Mouse (Mus musculus): ENCODE data around the gene Ebf1.

Gene Ebf1

DNA sequence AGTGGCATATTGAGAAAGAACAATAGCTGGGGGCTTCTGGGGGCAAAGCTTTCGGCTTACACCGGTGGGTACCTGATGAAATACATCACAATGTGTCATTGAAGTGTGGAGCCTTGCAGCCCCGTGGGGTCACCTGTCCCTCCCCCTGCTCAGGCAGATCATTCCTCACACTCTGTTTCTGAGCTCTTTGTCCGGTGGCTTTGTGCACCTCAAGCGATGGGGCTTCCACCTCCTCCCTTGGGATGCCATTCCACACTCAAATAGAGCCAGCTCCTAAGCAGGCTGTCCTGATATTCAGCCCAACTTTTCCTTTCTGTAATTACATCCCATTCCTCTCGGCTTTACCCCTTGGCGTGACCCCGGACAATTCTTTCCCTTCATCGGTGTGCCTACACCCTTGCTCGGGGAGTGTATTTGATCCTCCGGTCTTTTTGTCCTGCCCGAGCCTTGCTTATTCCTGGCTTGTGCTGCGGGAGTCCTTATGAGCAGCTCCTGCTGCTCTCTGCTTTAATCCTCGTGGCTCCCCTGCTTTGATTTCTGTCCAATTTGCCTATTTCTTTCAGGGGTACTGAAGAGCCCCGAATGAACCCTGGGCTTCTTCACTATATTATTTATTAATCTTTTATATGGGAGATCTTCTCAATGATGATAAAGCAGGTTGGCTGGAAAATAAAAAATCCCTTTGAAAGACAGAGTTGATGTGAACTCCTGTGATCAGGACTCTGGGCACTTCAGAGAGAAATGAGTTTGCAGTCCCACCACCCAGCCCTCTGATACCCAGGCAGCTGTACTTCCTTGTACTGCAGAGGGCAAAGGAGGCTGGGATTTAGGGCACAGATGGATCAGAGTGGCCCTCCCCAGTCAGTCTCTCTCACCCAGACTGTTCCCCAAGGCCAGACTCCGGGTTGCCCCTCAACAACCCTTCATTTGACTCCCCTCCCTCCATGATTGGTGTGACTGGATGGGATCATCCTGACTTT, 160.5 kb downstream of the Ebf1 start:
- no peak for DNase-seq (ENCODE audit: low spot score in 2 of 2)

- DNase-seq (ENCODE audit: low spot score in 2 of 2), result no peak
These were observed 161.9 kb downstream of the Ebf1 start for GRCm38 (mm10) chr11:44779030-44779429.

DNA sequence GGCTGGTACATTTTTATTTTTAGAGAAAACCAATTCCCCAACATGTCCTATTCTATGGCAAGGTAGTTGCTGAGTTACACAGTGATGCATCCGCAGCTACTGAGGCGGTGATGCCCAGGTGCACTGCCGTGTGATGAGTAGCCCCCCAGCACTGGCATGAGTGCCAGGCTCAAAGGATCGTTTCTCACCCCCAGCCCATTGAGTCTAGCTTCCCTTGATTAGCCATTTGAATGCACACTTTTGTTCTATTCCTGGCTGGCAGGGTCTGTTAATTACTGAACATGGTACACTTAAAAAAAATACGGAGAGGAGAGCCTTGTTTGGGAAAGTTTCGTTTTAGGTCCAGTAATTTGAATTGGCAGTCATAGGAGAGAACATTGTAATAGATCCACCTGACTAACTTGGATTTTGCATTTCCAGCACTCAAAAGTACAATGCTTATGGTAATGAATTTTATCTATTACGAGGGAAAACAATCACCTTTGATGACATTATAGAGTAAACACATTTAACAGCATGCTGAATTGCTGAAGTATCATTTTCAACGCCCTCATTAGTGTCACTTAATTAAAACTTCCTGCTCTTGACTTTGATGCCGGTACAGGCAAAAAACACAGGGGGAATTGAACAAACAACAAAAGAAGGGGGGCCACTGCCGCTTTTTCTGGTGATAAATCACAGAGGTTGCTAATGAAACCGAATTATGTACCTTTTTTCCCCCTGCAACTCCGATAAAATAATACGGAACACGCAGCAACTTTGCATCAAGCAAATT, 167.3 kb downstream of the Ebf1 start:
- no peak for DNase-seq (ENCODE audit: low spot score in 2 of 2)

DNA sequence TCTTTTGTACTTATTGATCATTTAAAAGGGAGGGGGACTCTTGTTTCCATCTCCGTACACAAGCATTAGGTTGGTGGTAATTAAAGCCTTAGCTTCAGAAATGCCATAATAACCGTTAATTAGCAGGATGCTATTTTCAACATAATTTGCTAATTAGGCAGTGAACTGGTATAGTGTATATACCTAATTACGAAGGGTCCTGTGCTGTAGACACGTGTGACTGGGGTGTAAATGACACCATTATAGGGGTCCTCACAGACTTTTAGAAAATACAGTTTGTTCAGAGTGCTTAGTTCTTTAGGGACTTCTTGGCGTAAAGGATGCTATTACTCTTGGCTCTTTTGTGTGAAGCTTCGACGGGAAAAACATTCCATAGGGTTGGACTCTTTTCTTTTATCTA, 167.9 kb downstream of the Ebf1 start:
- no peak for DNase-seq (ENCODE audit: low spot score in 2 of 2)

GRCm38 (mm10) chr11:44785479-44785878, 168.4 kb downstream of the Ebf1 start:
- no peak for DNase-seq (ENCODE audit: low spot score in 2 of 2)

- no peak for DNase-seq (ENCODE audit: low spot score in 2 of 2)
These were observed 170.9 kb downstream of the Ebf1 start for GRCm38 (mm10) chr11:44788003-44788402.

DNA sequence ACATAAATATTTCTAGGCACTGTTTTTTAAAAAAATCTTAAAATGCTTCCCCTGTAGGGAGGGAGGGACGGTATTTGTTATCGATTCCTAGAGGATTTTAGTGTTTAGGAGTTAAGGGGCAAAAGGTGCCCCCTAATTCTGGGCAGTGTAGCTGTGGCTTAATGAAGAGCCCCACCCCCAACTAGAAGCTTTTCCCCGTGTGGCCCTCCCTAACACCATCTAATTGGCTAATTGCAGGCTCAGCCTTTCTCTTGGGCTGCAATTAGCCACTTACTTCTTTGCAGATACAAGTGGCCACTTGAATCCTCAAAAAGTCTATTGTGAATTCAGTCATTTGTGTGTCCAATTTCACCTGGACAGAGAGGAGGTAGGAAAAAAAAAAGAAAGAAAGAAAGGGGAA, 175.7 kb downstream of the Ebf1 start:
- no peak for DNase-seq (ENCODE audit: low spot score in 2 of 2)

GRCm38 (mm10) chr11:44794883-44795282, 177.8 kb downstream of the Ebf1 start:
- no peak for DNase-seq (ENCODE audit: low spot score in 2 of 2)

- DNase-seq (ENCODE audit: low spot score in 2 of 2), result no peak
These were observed 178.7 kb downstream of the Ebf1 start for GRCm38 (mm10) chr11:44795767-44796166.

- no peak for DNase-seq (ENCODE audit: low spot score in 2 of 2)
These were observed 181.2 kb downstream of the Ebf1 start for GRCm38 (mm10) chr11:44798270-44798669.

GRCm38 (mm10) chr11:44804046-44804445, 186.9 kb downstream of the Ebf1 start:
- DNase-seq (ENCODE audit: low spot score in 2 of 2), result no peak

DNA sequence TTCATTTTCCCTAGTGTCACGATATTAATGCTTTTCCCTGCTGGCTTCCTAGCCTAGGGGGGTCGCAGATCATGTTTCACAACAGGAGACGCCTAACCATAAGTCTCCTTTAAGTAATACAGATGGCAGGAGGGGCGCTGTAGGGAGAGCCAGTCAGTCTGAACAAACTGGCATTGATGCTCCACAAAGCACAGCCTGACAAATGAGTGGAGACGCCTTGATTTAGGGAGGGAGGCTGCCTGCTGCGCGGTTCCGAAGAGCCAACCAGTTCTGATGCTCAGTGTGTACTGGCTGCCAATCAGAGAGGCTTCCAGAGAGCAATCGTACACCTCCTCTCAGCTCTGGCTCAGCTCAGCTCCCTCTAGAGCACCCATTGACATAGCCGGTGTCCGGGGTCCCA, 189.5 kb downstream of the Ebf1 start:
- DNase-seq (ENCODE audit: low spot score in 2 of 2), result peak in 1 of 2 experiments; percentile 9

- DNase-seq (ENCODE audit: low spot score in 2 of 2), result no peak
These were observed 191.9 kb downstream of the Ebf1 start for GRCm38 (mm10) chr11:44808855-44809546.

DNA sequence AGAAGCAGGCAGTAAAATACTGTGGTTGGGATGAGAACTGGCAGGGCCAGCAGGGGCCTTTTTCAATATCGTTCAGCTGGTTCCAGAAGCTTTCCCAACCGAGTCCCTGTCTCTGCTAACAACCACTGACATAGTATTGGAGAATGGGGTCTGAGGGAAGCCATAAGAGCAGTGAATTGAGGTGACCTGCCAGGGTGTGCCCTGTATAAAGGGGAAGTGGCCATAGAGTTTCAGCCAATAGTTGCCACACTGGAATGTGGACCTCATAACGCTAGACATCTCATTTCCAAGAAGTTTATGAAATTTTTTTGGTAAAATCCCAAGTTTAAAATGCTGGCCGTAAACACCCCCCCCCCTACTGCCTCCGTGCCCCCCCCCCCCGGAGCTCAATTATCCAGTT, 193.9 kb downstream of the Ebf1 start:
- no peak for DNase-seq (ENCODE audit: low spot score in 2 of 2)

- no peak for DNase-seq (ENCODE audit: low spot score in 2 of 2)
These were observed 195.2 kb downstream of the Ebf1 start for GRCm38 (mm10) chr11:44812193-44812746.

GRCm38 (mm10) chr11:44813534-44813933, 196.4 kb downstream of the Ebf1 start:
- no peak for DNase-seq (ENCODE audit: low spot score in 2 of 2)

DNA sequence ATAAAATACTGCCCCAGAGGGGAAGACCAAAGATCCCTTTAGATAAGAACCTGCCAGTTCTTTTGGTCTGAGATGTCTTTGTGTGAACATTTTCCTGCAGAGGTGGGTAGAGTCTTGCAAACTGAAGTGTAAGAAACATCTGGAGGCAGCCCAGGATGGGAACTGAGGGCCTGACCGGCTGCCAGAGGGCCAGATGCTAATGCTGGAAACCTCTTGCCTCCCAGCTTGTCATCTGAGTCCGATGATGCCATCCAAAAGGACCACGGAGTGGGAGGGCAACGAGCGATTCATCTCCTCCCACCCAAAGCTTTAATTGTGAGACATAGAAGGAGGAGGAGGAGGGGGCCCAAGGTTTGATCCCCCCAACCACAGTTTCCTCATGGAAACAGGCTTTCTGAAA, 197.7 kb downstream of the Ebf1 start:
- DNase-seq (ENCODE audit: low spot score in 2 of 2), result no peak

GRCm38 (mm10) chr11:44815991-44816390, 198.9 kb downstream of the Ebf1 start:
- DNase-seq (ENCODE audit: low spot score in 2 of 2), result no peak

- no peak for DNase-seq (ENCODE audit: low spot score in 2 of 2)
These were observed 205.2 kb downstream of the Ebf1 start for GRCm38 (mm10) chr11:44822312-44822711.

- DNase-seq (ENCODE audit: low spot score in 2 of 2), result no peak
These were observed 215.3 kb downstream of the Ebf1 start for GRCm38 (mm10) chr11:44832227-44832939.

- no peak for DNase-seq (ENCODE audit: low spot score in 2 of 2)
These were observed 215.8 kb downstream of the Ebf1 start for GRCm38 (mm10) chr11:44832940-44833254.
